Mouse (Mus musculus): ENCODE measurements around the gene Psmb1. TPM values are rescaled to one million over a fixed set of nuclear protein-coding genes. Genes with fewer than 3 reads are reported as not detected.

Psmb1 gene
- polyA plus RNA-seq, 2 experiments = 167 to 282 TPM

DNA sequence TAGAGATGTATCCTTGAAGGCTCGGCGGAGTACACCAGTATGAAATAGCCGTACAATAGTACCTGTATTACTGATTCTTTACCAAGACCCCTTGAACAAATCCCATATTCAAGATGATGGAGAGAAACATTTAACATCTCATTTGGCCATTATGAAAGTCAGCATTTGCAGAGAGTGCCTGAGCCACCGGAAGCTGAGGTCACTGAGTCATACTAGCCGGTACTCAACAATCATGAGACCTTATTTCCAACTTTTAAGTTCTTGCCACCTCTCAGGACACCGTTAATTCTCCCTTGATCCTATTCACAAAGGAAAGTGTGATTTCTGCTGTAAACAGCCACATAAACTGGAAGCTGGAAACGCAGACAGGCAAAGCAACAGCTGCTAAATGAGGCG lies 59.5 kb downstream of the Psmb1 start:
- WGBS = 44% methylated on average over 8 of the region's 8 CpGs
- H3K27me3 ChIP-seq (ENCODE audit: control insufficient read depth, insufficient read depth, low read length) = no peaks in the 10 kb centered on the region
- no peak overlapping the region for H3K9ac ChIP-seq (ENCODE audit: low read depth, low read length, severe bottlenecking)
- H3K27ac ChIP-seq (replicated peaks; ENCODE audit: low read depth, low read length) = peak overlapping the region; percentile 55; the same call in 1 of the 2 replicates
- no peak for TF ChIP-seq POLR2A (IDR thresholded peaks at IDR 0.05; ENCODE audit: borderline replicate concordance, extremely low read depth, insufficient read depth, insufficient read length)
- H3K9me3 ChIP-seq (ENCODE audit: control insufficient read depth, low read length) = no peaks in the 10 kb centered on the region
- no peak overlapping the region for H3K4me3 ChIP-seq (replicated peaks; ENCODE audit: low read length)
- no peak for ATAC-seq (ENCODE audit: low FRiP score, low read depth)
- no peaks in the 10 kb centered on the region for H3K36me3 ChIP-seq (ENCODE audit: control insufficient read depth, insufficient read depth, low read length)
- H3K4me2 ChIP-seq (replicated peaks; ENCODE audit: low read depth, low read length, severe bottlenecking) = peak overlapping the region; percentile 40; the same call in 1 of the 2 replicates
- peaks cover 9% of the 10 kb centered on the region; the same call in 1 of the 2 replicates for H3K4me1 ChIP-seq (ENCODE audit: control insufficient read depth, insufficient read depth, low read length)
- DNase-seq (ENCODE audit: low spot score) = no peak

DNA sequence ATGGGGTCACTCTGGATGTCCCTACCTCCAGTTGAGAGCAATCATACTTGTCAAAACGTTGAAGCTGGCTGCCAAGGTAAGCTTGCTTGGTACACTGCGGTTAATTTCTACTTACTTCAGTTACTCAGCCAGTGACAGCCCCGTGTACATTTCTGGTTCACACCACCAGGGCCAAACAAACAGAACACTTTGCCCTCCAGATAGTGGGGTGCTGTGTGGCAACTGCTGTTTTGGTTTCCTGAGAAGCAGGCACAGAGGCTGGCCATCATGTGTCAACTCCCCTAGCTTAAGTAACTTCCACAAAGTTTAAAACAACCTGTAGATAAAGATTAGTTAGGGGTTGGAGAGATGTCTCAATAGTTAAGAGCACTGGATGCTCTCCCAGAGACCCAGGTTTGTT lies 64.8 kb downstream of the Psmb1 start:
- no peak overlapping the region for H3K4me3 ChIP-seq (replicated peaks; ENCODE audit: low read length)
- TF ChIP-seq POLR2A (IDR thresholded peaks at IDR 0.05; ENCODE audit: borderline replicate concordance, extremely low read depth, insufficient read depth, insufficient read length) = no peak
- no peak overlapping the region for H3K9ac ChIP-seq (ENCODE audit: low read depth, low read length, severe bottlenecking)
- H3K9me3 ChIP-seq (ENCODE audit: control insufficient read depth, low read length) = no peaks in the 10 kb centered on the region
- H3K36me3 ChIP-seq (ENCODE audit: control insufficient read depth, insufficient read depth, low read length) = peaks cover 27% of the 10 kb centered on the region
- no peak overlapping the region for H3K4me2 ChIP-seq (replicated peaks; ENCODE audit: low read depth, low read length, severe bottlenecking)
- H3K27ac ChIP-seq (replicated peaks; ENCODE audit: low read depth, low read length) = no peak overlapping the region
- ATAC-seq (ENCODE audit: low FRiP score, low read depth) (no peak), DNase-seq (ENCODE audit: low spot score) (no peak)
- WGBS = 80% methylated on average over 3 of the region's 3 CpGs
- H3K4me1 ChIP-seq (ENCODE audit: control insufficient read depth, insufficient read depth, low read length) = no peaks in the 10 kb centered on the region
- no peaks in the 10 kb centered on the region for H3K27me3 ChIP-seq (ENCODE audit: control insufficient read depth, insufficient read depth, low read length)

DNA sequence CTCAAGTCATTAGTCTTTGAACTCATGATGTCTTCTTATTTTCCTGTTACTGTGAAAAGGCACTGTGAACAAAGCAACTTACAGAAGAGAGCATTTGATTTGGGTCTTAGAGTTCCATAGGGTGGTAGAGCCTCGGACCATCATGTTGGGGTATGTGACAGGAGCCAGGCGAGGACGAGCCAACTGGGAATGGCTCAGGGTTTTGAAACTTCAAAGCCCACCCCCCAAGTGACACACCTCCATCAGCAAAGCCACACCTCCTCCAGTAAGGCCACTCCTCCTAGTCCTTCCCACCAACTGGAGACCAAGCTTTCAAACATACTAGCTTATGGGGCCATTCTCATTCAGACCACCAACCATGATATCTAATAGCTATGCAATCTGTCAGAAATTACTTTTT lies 67.5 kb downstream of the Psmb1 start:
- no peak overlapping the region for H3K4me2 ChIP-seq (replicated peaks; ENCODE audit: low read depth, low read length, severe bottlenecking)
- DNase-seq (ENCODE audit: low spot score) (no peak), ATAC-seq (ENCODE audit: low FRiP score, low read depth) (no peak)
- H3K4me3 ChIP-seq (replicated peaks; ENCODE audit: low read length) = no peak overlapping the region
- WGBS = 82% methylated on average over 3 of the region's 3 CpGs
- H3K4me1 ChIP-seq (ENCODE audit: control insufficient read depth, insufficient read depth, low read length) = no peaks in the 10 kb centered on the region
- H3K9me3 ChIP-seq (ENCODE audit: control insufficient read depth, low read length) = no peaks in the 10 kb centered on the region
- no peaks in the 10 kb centered on the region for H3K27me3 ChIP-seq (ENCODE audit: control insufficient read depth, insufficient read depth, low read length)
- TF ChIP-seq POLR2A (IDR thresholded peaks at IDR 0.05; ENCODE audit: borderline replicate concordance, extremely low read depth, insufficient read depth, insufficient read length) = no peak
- H3K27ac ChIP-seq (replicated peaks; ENCODE audit: low read depth, low read length) = no peak overlapping the region
- no peak overlapping the region for H3K9ac ChIP-seq (ENCODE audit: low read depth, low read length, severe bottlenecking)
- peaks cover 54% of the 10 kb centered on the region for H3K36me3 ChIP-seq (ENCODE audit: control insufficient read depth, insufficient read depth, low read length)

DNA sequence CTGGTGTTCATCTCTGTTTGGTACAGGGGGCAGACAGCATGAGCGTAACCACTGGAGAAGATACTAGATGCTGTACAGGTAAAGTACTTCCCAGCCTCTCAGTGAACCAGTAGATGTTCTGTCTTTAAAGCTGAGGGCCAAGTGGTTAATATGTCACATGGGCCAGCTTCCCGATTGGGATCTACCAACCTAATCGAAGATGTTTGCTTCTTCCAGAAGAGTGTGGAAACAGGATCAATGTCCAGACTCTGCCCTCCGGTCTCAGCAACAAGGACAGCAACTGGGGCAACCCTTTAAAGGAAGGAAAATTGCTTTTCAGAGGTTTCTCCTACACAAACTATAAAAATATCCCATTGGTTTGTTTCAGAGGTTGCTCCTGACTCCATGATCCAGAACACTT lies 68.0 kb downstream of the Psmb1 start:
- no peak overlapping the region for H3K9ac ChIP-seq (ENCODE audit: low read depth, low read length, severe bottlenecking)
- H3K36me3 ChIP-seq (ENCODE audit: control insufficient read depth, insufficient read depth, low read length) = peaks cover 58% of the 10 kb centered on the region
- no peak for TF ChIP-seq POLR2A (IDR thresholded peaks at IDR 0.05; ENCODE audit: borderline replicate concordance, extremely low read depth, insufficient read depth, insufficient read length)
- H3K27me3 ChIP-seq (ENCODE audit: control insufficient read depth, insufficient read depth, low read length) = no peaks in the 10 kb centered on the region
- WGBS = 91% methylated on average over 4 of the region's 4 CpGs
- no peak overlapping the region for H3K4me2 ChIP-seq (replicated peaks; ENCODE audit: low read depth, low read length, severe bottlenecking)
- H3K4me1 ChIP-seq (ENCODE audit: control insufficient read depth, insufficient read depth, low read length) = no peaks in the 10 kb centered on the region
- DNase-seq (ENCODE audit: low spot score) (no peak), ATAC-seq (ENCODE audit: low FRiP score, low read depth) (no peak)
- H3K9me3 ChIP-seq (ENCODE audit: control insufficient read depth, low read length) = no peaks in the 10 kb centered on the region
- H3K27ac ChIP-seq (replicated peaks; ENCODE audit: low read depth, low read length) = no peak overlapping the region
- H3K4me3 ChIP-seq (replicated peaks; ENCODE audit: low read length) = no peak overlapping the region

DNA sequence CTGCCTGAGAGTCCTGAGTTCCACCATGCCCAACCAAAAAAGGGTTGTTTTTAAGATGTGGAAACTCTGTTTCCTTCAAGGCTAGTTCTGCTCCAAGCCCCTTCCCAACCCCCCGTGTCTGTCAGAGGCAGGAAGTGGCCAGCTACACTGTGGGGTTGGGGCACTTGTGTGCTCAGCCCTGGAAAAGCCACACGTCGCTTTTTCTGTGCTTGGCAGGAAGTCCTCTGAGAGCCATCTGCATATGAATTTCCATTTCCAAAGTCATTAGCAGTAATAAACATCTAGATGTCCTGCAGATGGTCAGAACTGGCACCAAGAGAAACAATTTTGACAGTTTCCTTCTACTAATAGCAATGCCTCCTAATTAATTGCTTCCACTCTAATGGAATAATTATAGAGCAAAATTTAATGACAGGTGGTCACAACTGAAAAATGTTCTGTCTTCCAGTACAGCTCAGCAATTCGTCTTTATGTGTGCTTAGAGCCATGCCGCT lies 68.5 kb downstream of the Psmb1 start:
- H3K4me1 ChIP-seq (ENCODE audit: control insufficient read depth, insufficient read depth, low read length) = no peaks in the 10 kb centered on the region
- H3K9me3 ChIP-seq (ENCODE audit: control insufficient read depth, low read length) = no peaks in the 10 kb centered on the region
- no peak for TF ChIP-seq POLR2A (IDR thresholded peaks at IDR 0.05; ENCODE audit: borderline replicate concordance, extremely low read depth, insufficient read depth, insufficient read length)
- no peak overlapping the region for H3K9ac ChIP-seq (ENCODE audit: low read depth, low read length, severe bottlenecking)
- H3K27ac ChIP-seq (replicated peaks; ENCODE audit: low read depth, low read length) = no peak overlapping the region
- H3K4me3 ChIP-seq (replicated peaks; ENCODE audit: low read length) = no peak overlapping the region
- no peak overlapping the region for H3K4me2 ChIP-seq (replicated peaks; ENCODE audit: low read depth, low read length, severe bottlenecking)
- 63% methylated on average over 5 of the region's 5 CpGs for WGBS
- ATAC-seq (ENCODE audit: low FRiP score, low read depth) = no peak
- peaks cover 60% of the 10 kb centered on the region for H3K36me3 ChIP-seq (ENCODE audit: control insufficient read depth, insufficient read depth, low read length)
- DNase-seq (ENCODE audit: low spot score) = no peak
- H3K27me3 ChIP-seq (ENCODE audit: control insufficient read depth, insufficient read depth, low read length) = no peaks in the 10 kb centered on the region

DNA sequence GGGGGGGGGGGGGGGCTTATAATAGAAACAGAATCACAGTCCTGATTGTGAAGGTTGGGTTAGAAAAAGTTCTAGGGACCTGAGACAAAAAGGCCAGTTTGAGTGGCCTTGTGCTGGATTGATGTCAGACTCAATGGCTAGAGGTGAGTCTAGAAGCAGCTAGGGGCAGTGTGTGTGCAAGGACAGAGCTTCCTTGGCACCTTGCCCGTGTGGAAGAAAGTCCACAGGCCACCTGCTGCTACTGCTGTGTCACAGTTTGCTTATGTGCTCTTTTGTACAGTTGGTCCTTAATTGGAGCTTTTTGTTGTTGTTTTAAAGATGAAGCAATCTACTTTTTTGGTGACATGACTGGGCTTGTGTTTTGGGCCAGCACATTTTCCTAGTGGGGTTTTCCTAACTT lies 69.6 kb downstream of the Psmb1 start:
- Histone ChIP-seq H3K27ac (replicated peaks; ENCODE audit: low read depth, low read length) (no peak overlapping the region), H3K9me3 (ENCODE audit: control insufficient read depth, low read length) (no peaks in the 10 kb centered on the region), H3K36me3 (ENCODE audit: control insufficient read depth, insufficient read depth, low read length) (peaks cover 71% of the 10 kb centered on the region), H3K4me3 (replicated peaks; ENCODE audit: low read length) (no peak overlapping the region), H3K27me3 (ENCODE audit: control insufficient read depth, insufficient read depth, low read length) (no peaks in the 10 kb centered on the region), H3K4me1 (ENCODE audit: control insufficient read depth, insufficient read depth, low read length) (no peaks in the 10 kb centered on the region), H3K4me2 (replicated peaks; ENCODE audit: low read depth, low read length, severe bottlenecking) (no peak overlapping the region), H3K9ac (ENCODE audit: low read depth, low read length, severe bottlenecking) (no peak overlapping the region)
- TF ChIP-seq POLR2A (IDR thresholded peaks at IDR 0.05; ENCODE audit: borderline replicate concordance, extremely low read depth, insufficient read depth, insufficient read length) = no peak
- ATAC-seq (ENCODE audit: low FRiP score, low read depth) (no peak), DNase-seq (ENCODE audit: low spot score) (no peak)
- 14% methylated on average over 1 of the region's 1 CpGs for WGBS
